Mouse (Mus musculus): Measurements from ENCODE around the gene Ccdc24. TPM values are rescaled to one million over a fixed set of nuclear protein-coding genes. Genes with fewer than 3 reads are reported as not detected.
A peak's percentile ranks its signal among the peaks of the same experiment; 100 is the strongest.

Gene Ccdc24
- polyA plus RNA-seq, 1 experiment from 2014 or later: 1.5 TPM

GRCm38 (mm10) chr4:117878703-117879102 lies 6.3 kb upstream of the Ccdc24 start:
- ATAC-seq (no peak), DNase-seq (ENCODE audit: low spot score) (no peak)
- Histone ChIP-seq H3K4me3 (ENCODE audit: low read depth, low read length) (no peak overlapping the region), H3K27me3 (replicated peaks; ENCODE audit: control insufficient read depth, insufficient read depth, low read length) (no peaks in the 10 kb centered on the region), H3K9me3 (replicated peaks; ENCODE audit: control insufficient read depth, low read length) (no peaks in the 10 kb centered on the region), H3K27ac (ENCODE audit: low read depth, low read length) (no peak overlapping the region), H3K36me3 (ENCODE audit: control insufficient read depth, insufficient read depth, low read length) (peaks cover 60% of the 10 kb centered on the region), H3K4me1 (ENCODE audit: control insufficient read depth, insufficient read depth, low read length) (peaks cover 8% of the 10 kb centered on the region), H3K4me2 (ENCODE audit: low read length) (no peak overlapping the region), H3K9ac (ENCODE audit: low read length) (no peak overlapping the region)
- WGBS: 83% methylated on average over 5 of the region's 5 CpGs

- Histone ChIP-seq H3K27ac (ENCODE audit: low read depth, low read length) (no peak overlapping the region), H3K36me3 (ENCODE audit: control insufficient read depth, insufficient read depth, low read length) (peaks cover 64% of the 10 kb centered on the region), H3K9me3 (replicated peaks; ENCODE audit: control insufficient read depth, low read length) (no peaks in the 10 kb centered on the region), H3K27me3 (replicated peaks; ENCODE audit: control insufficient read depth, insufficient read depth, low read length) (no peaks in the 10 kb centered on the region), H3K4me2 (ENCODE audit: low read length) (no peak overlapping the region), H3K4me3 (ENCODE audit: low read depth, low read length) (no peak overlapping the region), H3K9ac (ENCODE audit: low read length) (no peak overlapping the region), H3K4me1 (ENCODE audit: control insufficient read depth, insufficient read depth, low read length) (peaks cover 6% of the 10 kb centered on the region; the same call in 1 of the 2 replicates)
- WGBS: 83% methylated on average over 10 of the region's 10 CpGs
- ATAC-seq (no peak), DNase-seq (ENCODE audit: low spot score) (no peak)
These were observed 5.9 kb upstream of the Ccdc24 start for GRCm38 (mm10) chr4:117878301-117878700.

DNA sequence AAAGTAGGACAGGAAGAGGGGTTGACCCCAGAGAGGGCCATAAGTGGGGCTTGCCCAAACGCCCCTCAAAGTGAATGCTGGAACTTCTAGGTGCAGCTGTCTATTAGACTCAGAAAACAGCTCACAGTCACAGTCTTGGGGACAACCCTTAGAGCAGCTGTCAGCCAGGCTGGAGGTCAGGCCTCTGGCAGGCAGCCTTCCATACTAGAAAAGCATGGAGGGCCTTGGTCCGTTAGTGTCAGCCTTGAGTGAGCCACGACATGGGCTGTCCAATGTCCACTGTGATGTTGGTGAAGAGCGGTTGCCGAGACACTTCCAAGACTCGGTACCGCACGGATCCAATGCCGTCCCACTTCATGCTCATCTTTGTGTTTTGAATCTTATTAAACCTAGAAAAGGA lies 1.3 kb upstream of the Ccdc24 start:
- Histone ChIP-seq H3K4me2 (ENCODE audit: low read length) (no peak overlapping the region), H3K27me3 (replicated peaks; ENCODE audit: control insufficient read depth, insufficient read depth, low read length) (no peaks in the 10 kb centered on the region), H3K9me3 (replicated peaks; ENCODE audit: control insufficient read depth, low read length) (no peaks in the 10 kb centered on the region), H3K36me3 (ENCODE audit: control insufficient read depth, insufficient read depth, low read length) (peaks cover 47% of the 10 kb centered on the region), H3K9ac (ENCODE audit: low read length) (no peak overlapping the region), H3K4me1 (ENCODE audit: control insufficient read depth, insufficient read depth, low read length) (0 out of 2 replicates have a peak, but pooled peaks cover 2% of the 10 kb centered on the region), H3K4me3 (ENCODE audit: low read depth, low read length) (no peak overlapping the region), H3K27ac (ENCODE audit: low read depth, low read length) (no peak overlapping the region)
- ATAC-seq: no peak
- DNase-seq (ENCODE audit: low spot score): no peak
- 94% methylated on average over 9 of the region's 9 CpGs for WGBS

GRCm38 (mm10) chr4:117871787-117872186 lies 570 bp downstream of the Ccdc24 start:
- H3K4me3 ChIP-seq (ENCODE audit: low read depth, low read length): no peak overlapping the region
- no peak overlapping the region for H3K9ac ChIP-seq (ENCODE audit: low read length)
- no peak for DNase-seq (ENCODE audit: low spot score)
- no peaks in the 10 kb centered on the region for H3K27me3 ChIP-seq (replicated peaks; ENCODE audit: control insufficient read depth, insufficient read depth, low read length)
- 0 out of 2 replicates have a peak, but pooled peaks cover 2% of the 10 kb centered on the region for H3K4me1 ChIP-seq (ENCODE audit: control insufficient read depth, insufficient read depth, low read length)
- no peaks in the 10 kb centered on the region for H3K9me3 ChIP-seq (replicated peaks; ENCODE audit: control insufficient read depth, low read length)
- no peak overlapping the region for H3K4me2 ChIP-seq (ENCODE audit: low read length)
- no peak overlapping the region for H3K27ac ChIP-seq (ENCODE audit: low read depth, low read length)
- WGBS: 65% methylated on average over 7 of the region's 7 CpGs
- ATAC-seq: no peak
- peaks cover 30% of the 10 kb centered on the region for H3K36me3 ChIP-seq (ENCODE audit: control insufficient read depth, insufficient read depth, low read length)

GRCm38 (mm10) chr4:117870437-117870836 lies 1.9 kb downstream of the Ccdc24 start:
- no peak overlapping the region for H3K4me3 ChIP-seq (ENCODE audit: low read depth, low read length)
- ATAC-seq: no peak

GRCm38 (mm10) chr4:117869317-117869716 lies 3.0 kb downstream of the Ccdc24 start:
- no peak overlapping the region for H3K9ac ChIP-seq (ENCODE audit: low read length)
- WGBS: 76% methylated on average over 9 of the region's 9 CpGs
- H3K27ac ChIP-seq (ENCODE audit: low read depth, low read length): no peak overlapping the region
- no peak overlapping the region for H3K4me3 ChIP-seq (ENCODE audit: low read depth, low read length)
- H3K27me3 ChIP-seq (replicated peaks; ENCODE audit: control insufficient read depth, insufficient read depth, low read length): no peaks in the 10 kb centered on the region
- H3K4me1 ChIP-seq (ENCODE audit: control insufficient read depth, insufficient read depth, low read length): 0 out of 2 replicates have a peak, but pooled peaks cover 2% of the 10 kb centered on the region
- H3K9me3 ChIP-seq (replicated peaks; ENCODE audit: control insufficient read depth, low read length): no peaks in the 10 kb centered on the region
- ATAC-seq: no peak
- DNase-seq (ENCODE audit: low spot score): no peak
- H3K4me2 ChIP-seq (ENCODE audit: low read length): no peak overlapping the region
- peaks cover 11% of the 10 kb centered on the region for H3K36me3 ChIP-seq (ENCODE audit: control insufficient read depth, insufficient read depth, low read length)

More at GRCm38 (mm10) chr4:117870437-117870836, 1.9 kb downstream of the Ccdc24 start:
- Histone ChIP-seq H3K4me1 (ENCODE audit: control insufficient read depth, insufficient read depth, low read length) (0 out of 2 replicates have a peak, but pooled peaks cover 2% of the 10 kb centered on the region), H3K9me3 (replicated peaks; ENCODE audit: control insufficient read depth, low read length) (no peaks in the 10 kb centered on the region), H3K27me3 (replicated peaks; ENCODE audit: control insufficient read depth, insufficient read depth, low read length) (no peaks in the 10 kb centered on the region), H3K36me3 (ENCODE audit: control insufficient read depth, insufficient read depth, low read length) (peaks cover 18% of the 10 kb centered on the region), H3K9ac (ENCODE audit: low read length) (no peak overlapping the region), H3K4me2 (ENCODE audit: low read length) (no peak overlapping the region), H3K27ac (ENCODE audit: low read depth, low read length) (no peak overlapping the region)
- DNase-seq (ENCODE audit: low spot score): no peak
- WGBS: 60% methylated on average over 1 of the region's 1 CpGs

DNA sequence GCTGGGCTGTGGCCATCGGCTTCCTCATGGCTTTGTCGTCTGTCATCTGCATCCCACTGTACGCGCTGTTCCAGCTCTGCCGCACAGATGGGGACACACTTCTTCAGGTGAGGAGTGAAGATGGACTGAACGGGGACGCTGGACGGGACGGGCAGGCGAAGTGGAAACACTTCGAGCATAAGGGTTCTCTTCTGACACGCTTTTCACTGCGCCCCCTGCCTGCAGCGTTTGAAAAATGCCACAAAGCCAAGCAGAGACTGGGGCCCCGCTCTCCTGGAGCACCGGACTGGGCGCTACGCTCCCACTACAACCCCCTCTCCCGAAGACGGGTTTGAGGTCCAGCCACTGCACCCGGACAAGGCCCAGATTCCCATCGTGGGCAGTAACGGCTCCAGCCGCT lies 4.5 kb downstream of the Ccdc24 start:
- 14% methylated on average over 24 of the region's 24 CpGs for WGBS
- no peaks in the 10 kb centered on the region for H3K9me3 ChIP-seq (replicated peaks; ENCODE audit: control insufficient read depth, low read length)
- H3K36me3 ChIP-seq (ENCODE audit: control insufficient read depth, insufficient read depth, low read length): no peaks in the 10 kb centered on the region
- DNase-seq (ENCODE audit: low spot score) (peak; percentile 73), ATAC-seq (peak; percentile 46)
- peak overlapping the region; percentile 21; the same call in 1 of the 2 replicates for H3K4me2 ChIP-seq (ENCODE audit: low read length)
- no peaks in the 10 kb centered on the region for H3K27me3 ChIP-seq (replicated peaks; ENCODE audit: control insufficient read depth, insufficient read depth, low read length)
- no peak overlapping the region for H3K4me3 ChIP-seq (ENCODE audit: low read depth, low read length)
- no peak overlapping the region for H3K27ac ChIP-seq (ENCODE audit: low read depth, low read length)
- 0 out of 2 replicates have a peak, but pooled peaks cover 2% of the 10 kb centered on the region for H3K4me1 ChIP-seq (ENCODE audit: control insufficient read depth, insufficient read depth, low read length)
- no peak overlapping the region for H3K9ac ChIP-seq (ENCODE audit: low read length)

DNA sequence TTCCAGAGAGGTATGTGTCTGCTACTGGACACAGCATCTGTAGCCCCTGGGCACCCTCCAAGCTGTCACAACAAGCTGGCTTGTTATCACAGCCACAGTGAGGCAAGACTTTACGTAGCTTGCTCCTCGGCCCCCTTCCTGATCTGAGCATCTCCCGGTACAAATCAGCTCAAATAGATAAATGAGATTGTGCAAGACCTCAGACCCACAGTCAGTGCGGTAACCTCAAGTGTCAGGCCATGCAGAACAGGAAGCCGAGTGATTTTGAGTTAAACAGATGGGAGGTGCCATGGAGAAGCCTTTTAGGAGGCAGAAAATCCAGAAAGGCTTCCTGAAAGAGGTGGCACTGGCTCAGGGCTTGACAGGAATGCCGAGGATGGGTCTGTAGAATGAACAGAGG lies 5.4 kb downstream of the Ccdc24 start:
- no peak overlapping the region for H3K4me2 ChIP-seq (ENCODE audit: low read length)
- no peaks in the 10 kb centered on the region for H3K9me3 ChIP-seq (replicated peaks; ENCODE audit: control insufficient read depth, low read length)
- no peaks in the 10 kb centered on the region for H3K27me3 ChIP-seq (replicated peaks; ENCODE audit: control insufficient read depth, insufficient read depth, low read length)
- DNase-seq (ENCODE audit: low spot score) (no peak), ATAC-seq (no peak)
- WGBS: 82% methylated on average over 6 of the region's 6 CpGs
- H3K4me1 ChIP-seq (ENCODE audit: control insufficient read depth, insufficient read depth, low read length): 0 out of 2 replicates have a peak, but pooled peaks cover 2% of the 10 kb centered on the region
- no peak overlapping the region for H3K9ac ChIP-seq (ENCODE audit: low read length)
- no peaks in the 10 kb centered on the region for H3K36me3 ChIP-seq (ENCODE audit: control insufficient read depth, insufficient read depth, low read length)
- no peak overlapping the region for H3K4me3 ChIP-seq (ENCODE audit: low read depth, low read length)
- no peak overlapping the region for H3K27ac ChIP-seq (ENCODE audit: low read depth, low read length)

DNA sequence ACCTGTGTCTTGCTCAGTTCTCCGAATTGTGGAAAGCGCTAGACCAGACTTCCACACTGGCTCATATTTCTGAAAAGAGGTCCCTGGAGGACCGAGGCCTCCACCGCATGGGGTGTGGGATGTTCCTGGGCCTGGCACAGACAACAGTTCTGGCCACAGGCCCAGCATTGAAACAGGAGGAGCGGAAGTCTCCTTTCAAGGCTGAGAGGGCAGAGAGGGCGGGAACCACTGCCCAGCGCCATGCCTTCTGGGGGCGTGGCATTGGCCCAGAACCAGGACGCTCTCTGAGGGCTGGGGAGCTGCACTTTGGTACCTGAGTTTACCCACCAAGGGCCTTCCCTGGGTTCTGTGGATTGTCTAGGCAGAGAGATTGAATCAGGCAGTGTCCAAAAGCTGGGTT lies 6.3 kb downstream of the Ccdc24 start:
- no peaks in the 10 kb centered on the region for H3K36me3 ChIP-seq (ENCODE audit: control insufficient read depth, insufficient read depth, low read length)
- H3K9ac ChIP-seq (ENCODE audit: low read length): no peak overlapping the region
- H3K4me2 ChIP-seq (ENCODE audit: low read length): no peak overlapping the region
- 49% methylated on average over 9 of the region's 9 CpGs for WGBS
- no peaks in the 10 kb centered on the region for H3K9me3 ChIP-seq (replicated peaks; ENCODE audit: control insufficient read depth, low read length)
- H3K4me1 ChIP-seq (ENCODE audit: control insufficient read depth, insufficient read depth, low read length): 0 out of 2 replicates have a peak, but pooled peaks cover 2% of the 10 kb centered on the region
- no peak overlapping the region for H3K27ac ChIP-seq (ENCODE audit: low read depth, low read length)
- H3K4me3 ChIP-seq (ENCODE audit: low read depth, low read length): no peak overlapping the region
- DNase-seq (ENCODE audit: low spot score) (no peak), ATAC-seq (no peak)
- no peaks in the 10 kb centered on the region for H3K27me3 ChIP-seq (replicated peaks; ENCODE audit: control insufficient read depth, insufficient read depth, low read length)

All from forebrain, embryonic 14.5 days (tissue).